Mouse (Mus musculus) hindbrain, embryonic 12.5 days (tissue): ENCODE data around the gene Dnal1. TPM values are rescaled to one million over a fixed set of nuclear protein-coding genes. Genes with fewer than 3 reads are reported as not detected.

ENCODE experiments used
- ATAC-seq: fragments of 200-750 bp; cut with Nextera tagmentation; 2 replicates; pipeline ENCODE4 v1.8.0; 2017; ENCODE audit warnings: moderate TSS enrichment; ENCODE audit not compliant: low FRiP score
- H3K27ac ChIP-seq: fragments of 300-500 bp; sonication (generic); 2 replicates; pipeline ENCODE4 v1.5.1; 2016; ENCODE audit warnings: mild to moderate bottlenecking
- H3K27me3 ChIP-seq: fragments of 300-500 bp; sonication (generic); 2 replicates; pipeline ENCODE4 v1.6.1; 2016; ENCODE audit warnings: mild to moderate bottlenecking
- H3K36me3 ChIP-seq: fragments of 300-500 bp; sonication (generic); 2 replicates; pipeline ENCODE4 v1.6.1; 2016; ENCODE audit warnings: mild to moderate bottlenecking
- H3K4me1 ChIP-seq: fragments of 300-500 bp; sonication (generic); 2 replicates; pipeline ENCODE4 v1.6.1; 2016
- H3K4me2 ChIP-seq: fragments of 300-500 bp; sonication (generic); replicated peaks from 2 replicates; pipeline ENCODE4 v1.6.1; 2016; ENCODE audit warnings: mild to moderate bottlenecking
- H3K4me3 ChIP-seq: fragments of 300-500 bp; sonication (generic); 2 replicates; pipeline ENCODE4 v1.5.1; 2016; ENCODE audit warnings: mild to moderate bottlenecking
- H3K9ac ChIP-seq: fragments of 300-500 bp; sonication (generic); 2 replicates; pipeline ENCODE4 v1.6.1; 2016; ENCODE audit warnings: mild to moderate bottlenecking, moderate library complexity
- H3K9me3 ChIP-seq: fragments of 300-500 bp; sonication (generic); replicated peaks from 2 replicates; pipeline ENCODE4 v1.6.1; 2016; ENCODE audit warnings: mild to moderate bottlenecking
- WGBS: fragments of 180-500 bp; shearing (Covaris S2); methylation state at CpG from one replicate; pipeline ENCODE4 v1.1.7; 2016; 5-methylcytosine and 5-hydroxymethylcytosine counted together
- polyA plus RNA-seq: library from polyadenylated mRNA; unstranded; fragments of >200 nt; fragmentation: Nextera tagmentation; extraction: Ambion mirVana; gene quantifications from 2 replicates; pipeline ENCODE4 v1.2.1, GENCODE M21; 2016

Gene Dnal1
- polyA plus RNA-seq, 1 experiment from 2014 or later: 8.7 TPM

- peak overlapping the region; percentile 96; the same call in 1 of the 2 replicates for H3K27ac ChIP-seq
- H3K27me3 ChIP-seq: no peaks in the 10 kb centered on the region
- H3K9ac ChIP-seq: peak overlapping the region; percentile 91
- peak overlapping the region; percentile 91 for H3K4me2 ChIP-seq
- H3K4me3 ChIP-seq: peak overlapping the region; percentile 82
- no peaks in the 10 kb centered on the region for H3K36me3 ChIP-seq
- no peaks in the 10 kb centered on the region for H3K9me3 ChIP-seq
- no peak for ATAC-seq
- H3K4me1 ChIP-seq: peaks cover 81% of the 10 kb centered on the region
- 2% methylated on average over 13 of the region's 13 CpGs for WGBS
Observed at GRCm38 (mm10) chr12:84192280-84192679, 78.1 kb downstream of the Dnal1 start.

- peak; percentile 44 for ATAC-seq
- H3K27ac ChIP-seq: peak overlapping the region; percentile 96
- peak overlapping the region; percentile 91 for H3K9ac ChIP-seq
- no peaks in the 10 kb centered on the region for H3K27me3 ChIP-seq
- peaks cover 74% of the 10 kb centered on the region for H3K4me1 ChIP-seq
- no peaks in the 10 kb centered on the region for H3K36me3 ChIP-seq
- H3K4me3 ChIP-seq: peak overlapping the region; percentile 82
- under 1% methylated on average over 88 of the region's 102 CpGs for WGBS
- peak overlapping the region; percentile 91 for H3K4me2 ChIP-seq
- no peaks in the 10 kb centered on the region for H3K9me3 ChIP-seq
Observed at GRCm38 (mm10) chr12:84192741-84193641, 78.8 kb downstream of the Dnal1 start.

GRCm38 (mm10) chr12:84193642-84194399 is 79.7 kb downstream of the Dnal1 start:
- Histone ChIP-seq H3K9me3 (no peaks in the 10 kb centered on the region), H3K4me1 (peaks cover 69% of the 10 kb centered on the region), H3K4me3 (peak overlapping the region; percentile 82), H3K27ac (peak overlapping the region; percentile 96), H3K36me3 (no peaks in the 10 kb centered on the region), H3K4me2 (peak overlapping the region; percentile 91), H3K27me3 (no peaks in the 10 kb centered on the region), H3K9ac (peak overlapping the region; percentile 91)
- ATAC-seq: peak; percentile 72
- under 1% methylated on average over 48 of the region's 49 CpGs for WGBS

GRCm38 (mm10) chr12:84194400-84195109 is 80.4 kb downstream of the Dnal1 start:
- H3K4me2 ChIP-seq: peak overlapping the region; percentile 91
- peak overlapping the region; percentile 82 for H3K4me3 ChIP-seq
- H3K27ac ChIP-seq: peak overlapping the region; percentile 96
- peaks cover 63% of the 10 kb centered on the region for H3K4me1 ChIP-seq
- 7% methylated on average over 10 of the region's 13 CpGs for WGBS
- peak overlapping the region; percentile 91 for H3K9ac ChIP-seq
- H3K27me3 ChIP-seq: no peaks in the 10 kb centered on the region
- H3K36me3 ChIP-seq: no peaks in the 10 kb centered on the region
- no peak for ATAC-seq
- no peaks in the 10 kb centered on the region for H3K9me3 ChIP-seq

GRCm38 (mm10) chr12:84195195-84195594 is 81.0 kb downstream of the Dnal1 start:
- H3K9ac ChIP-seq: no peak overlapping the region
- no peak for ATAC-seq
- peaks cover 57% of the 10 kb centered on the region for H3K4me1 ChIP-seq
- H3K4me3 ChIP-seq: no peak overlapping the region
- H3K27ac ChIP-seq: no peak overlapping the region
- no peaks in the 10 kb centered on the region for H3K36me3 ChIP-seq
- 42% methylated on average over 6 of the region's 6 CpGs for WGBS
- H3K27me3 ChIP-seq: no peaks in the 10 kb centered on the region
- no peaks in the 10 kb centered on the region for H3K9me3 ChIP-seq
- H3K4me2 ChIP-seq: no peak overlapping the region

Other genes starting within 250 kb of the Dnal1 start
- 30.8 and 31.5 TPM in 2 replicates for gene Numb, start 192.4 kb upstream of the Dnal1 start, polyA plus RNA-seq
- gene Riox1, start 163.8 kb upstream of the Dnal1 start, polyA plus RNA-seq: 18.5 and 18.7 TPM in 2 replicates
- gene Heatr4, start 129.5 kb upstream of the Dnal1 start, polyA plus RNA-seq: not detected in 2 replicates
- 16.1 and 18.0 TPM in 2 replicates for gene Acot2, start 126.5 kb upstream of the Dnal1 start, polyA plus RNA-seq
- gene Acot1, start 104.9 kb upstream of the Dnal1 start, polyA plus RNA-seq: 60.6 and 70.2 TPM in 2 replicates
- 0.25 and 0.59 TPM in 2 replicates for gene Acot4, start 76.0 kb upstream of the Dnal1 start, polyA plus RNA-seq
- not detected in 2 replicates for gene Gm49366, start 75.4 kb upstream of the Dnal1 start, polyA plus RNA-seq
- gene Acot3, start 62.2 kb upstream of the Dnal1 start, polyA plus RNA-seq: 0.34 and 0.61 TPM in 2 replicates
- not detected in 2 replicates for gene Acot5, start 45.0 kb upstream of the Dnal1 start, polyA plus RNA-seq
- 1.0 and 1.3 TPM in 2 replicates for gene Acot6, start 13.7 kb upstream of the Dnal1 start, polyA plus RNA-seq
- 3.8 and 4.2 TPM in 2 replicates for gene Pnma1, start 34.1 kb downstream of the Dnal1 start, polyA plus RNA-seq
- gene Elmsan1, start 104.5 kb downstream of the Dnal1 start, polyA plus RNA-seq: 7.2 and 8.0 TPM in 2 replicates
- 16.0 and 17.4 TPM in 2 replicates for gene Ptgr2, start 170.9 kb downstream of the Dnal1 start, polyA plus RNA-seq
- gene Zfp410, start 202.5 kb downstream of the Dnal1 start, polyA plus RNA-seq: 99.3 and 101 TPM in 2 replicates
- 34.6 and 37.5 TPM in 2 replicates for gene Coq6, start 247.3 kb downstream of the Dnal1 start, polyA plus RNA-seq
- 13.6 and 15.8 TPM in 2 replicates for gene Fam161b, start 247.5 kb downstream of the Dnal1 start, polyA plus RNA-seq